Mouse (Mus musculus): ENCODE measurements around the gene H3f3a.

- TF ChIP-seq CTCF (IDR thresholded peaks at IDR 0.05; ENCODE audit: low read depth) = no peak
- TF ChIP-seq EP300 (IDR thresholded peaks at IDR 0.05; ENCODE audit: low read depth) = no peak
Measured at GRCm38 (mm10) chr1:180848511-180849241, 34.9 kb upstream of the H3f3a start.

All from liver, embryonic 14.5 days (tissue).